Mouse (Mus musculus): ENCODE measurements at regions not wholly inside any gene's neighbourhood (a gene's known extent, or its start where the extent isn't known, plus 50 kb on each side); places are given as distances from the start of the nearest gene placed in this dataset.

GRCm38 (mm10) chr13:102255401-102256371, 437.7 kb upstream of the Cd180 start:
- no peaks in the 10 kb centered on the region for H3K36me3 ChIP-seq (ENCODE audit: control insufficient read depth, insufficient read depth, low read length)
- 80% methylated on average over 7 of the region's 7 CpGs for WGBS
- no peaks in the 10 kb centered on the region for H3K4me1 ChIP-seq (ENCODE audit: control insufficient read depth, insufficient read depth, low read length)
- H3K9ac ChIP-seq (ENCODE audit: low read depth, low read length) = no peak overlapping the region
- no peak overlapping the region for H3K27ac ChIP-seq (replicated peaks; ENCODE audit: insufficient read depth, low read depth, low read length)
- H3K27me3 ChIP-seq (ENCODE audit: control insufficient read depth, insufficient read depth, low read length) = no peaks in the 10 kb centered on the region
- H3K79me2 ChIP-seq (ENCODE audit: control insufficient read depth, insufficient read depth, low read length) = no peaks in the 10 kb centered on the region
- no peak for DNase-seq (ENCODE audit: extremely low read depth, low read depth, low spot score)
- TF ChIP-seq POLR2A (IDR thresholded peaks at IDR 0.05; ENCODE audit: extremely low read depth, insufficient read depth, low read length) = no peak
- TF ChIP-seq CTCF (IDR thresholded peaks at IDR 0.05; ENCODE audit: low read depth, low read length) = no peak
- H3K4me3 ChIP-seq (ENCODE audit: insufficient read depth, low read depth, low read length) = no peak overlapping the region

GRCm38 (mm10) chr13:102258207-102258606, 435.2 kb upstream of the Cd180 start:
- H3K36me3 ChIP-seq (ENCODE audit: control insufficient read depth, insufficient read depth, low read length) = no peaks in the 10 kb centered on the region
- H3K9ac ChIP-seq (ENCODE audit: low read depth, low read length) = no peak overlapping the region
- H3K4me1 ChIP-seq (ENCODE audit: control insufficient read depth, insufficient read depth, low read length) = no peaks in the 10 kb centered on the region
- TF ChIP-seq CTCF (IDR thresholded peaks at IDR 0.05; ENCODE audit: low read depth, low read length) (no peak), POLR2A (IDR thresholded peaks at IDR 0.05; ENCODE audit: extremely low read depth, insufficient read depth, low read length) (no peak)
- WGBS = 96% methylated on average over 8 of the region's 8 CpGs
- H3K79me2 ChIP-seq (ENCODE audit: control insufficient read depth, insufficient read depth, low read length) = no peaks in the 10 kb centered on the region
- H3K4me3 ChIP-seq (ENCODE audit: insufficient read depth, low read depth, low read length) = no peak overlapping the region
- no peaks in the 10 kb centered on the region for H3K27me3 ChIP-seq (ENCODE audit: control insufficient read depth, insufficient read depth, low read length)
- H3K27ac ChIP-seq (replicated peaks; ENCODE audit: insufficient read depth, low read depth, low read length) = no peak overlapping the region
- no peak for DNase-seq (ENCODE audit: extremely low read depth, low read depth, low spot score)

DNA sequence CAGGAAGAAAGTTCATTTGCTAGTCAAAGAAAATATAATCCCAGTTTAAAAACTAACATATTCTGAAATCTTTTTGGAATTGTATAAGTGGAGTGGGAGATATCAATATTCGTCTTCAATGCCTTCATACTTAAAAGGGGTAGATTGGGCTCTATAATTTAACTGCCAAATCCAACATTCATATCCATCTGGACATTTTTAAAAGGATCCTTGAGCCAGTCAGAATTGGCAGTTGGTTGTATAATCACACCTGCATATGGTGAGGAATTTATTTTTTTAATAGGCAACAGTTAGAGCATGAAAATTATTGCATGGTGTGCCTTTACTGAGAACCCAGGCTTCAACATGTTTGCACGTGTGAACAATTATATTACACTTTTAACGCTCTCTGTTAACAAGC, 419.5 kb upstream of the Cd180 start:
- Histone ChIP-seq H3K9ac (ENCODE audit: low read depth, low read length) (no peak overlapping the region), H3K36me3 (ENCODE audit: control insufficient read depth, insufficient read depth, low read length) (no peaks in the 10 kb centered on the region), H3K79me2 (ENCODE audit: control insufficient read depth, insufficient read depth, low read length) (no peaks in the 10 kb centered on the region), H3K4me1 (ENCODE audit: control insufficient read depth, insufficient read depth, low read length) (no peaks in the 10 kb centered on the region), H3K4me3 (ENCODE audit: insufficient read depth, low read depth, low read length) (no peak overlapping the region), H3K27me3 (ENCODE audit: control insufficient read depth, insufficient read depth, low read length) (no peaks in the 10 kb centered on the region), H3K27ac (replicated peaks; ENCODE audit: insufficient read depth, low read depth, low read length) (no peak overlapping the region)
- TF ChIP-seq POLR2A (IDR thresholded peaks at IDR 0.05; ENCODE audit: extremely low read depth, insufficient read depth, low read length) (no peak), CTCF (IDR thresholded peaks at IDR 0.05; ENCODE audit: low read depth, low read length) (no peak)
- WGBS = 95% methylated on average over 3 of the region's 3 CpGs
- DNase-seq (ENCODE audit: extremely low read depth, low read depth, low spot score) = no peak

- Histone ChIP-seq H3K9ac (ENCODE audit: low read depth, low read length) (no peak overlapping the region), H3K36me3 (ENCODE audit: control insufficient read depth, insufficient read depth, low read length) (no peaks in the 10 kb centered on the region), H3K4me3 (ENCODE audit: insufficient read depth, low read depth, low read length) (no peak overlapping the region), H3K4me1 (ENCODE audit: control insufficient read depth, insufficient read depth, low read length) (no peaks in the 10 kb centered on the region), H3K27ac (replicated peaks; ENCODE audit: insufficient read depth, low read depth, low read length) (no peak overlapping the region), H3K27me3 (ENCODE audit: control insufficient read depth, insufficient read depth, low read length) (no peaks in the 10 kb centered on the region), H3K79me2 (ENCODE audit: control insufficient read depth, insufficient read depth, low read length) (no peaks in the 10 kb centered on the region)
- 85% methylated on average over 2 of the region's 2 CpGs for WGBS
- no peak for DNase-seq (ENCODE audit: extremely low read depth, low read depth, low spot score)
- TF ChIP-seq CTCF (IDR thresholded peaks at IDR 0.05; ENCODE audit: low read depth, low read length) (no peak), POLR2A (IDR thresholded peaks at IDR 0.05; ENCODE audit: extremely low read depth, insufficient read depth, low read length) (no peak)
These were observed 418.1 kb upstream of the Cd180 start for GRCm38 (mm10) chr13:102275296-102275695.

GRCm38 (mm10) chr13:102276885-102277284, 416.5 kb upstream of the Cd180 start:
- TF ChIP-seq CTCF (IDR thresholded peaks at IDR 0.05; ENCODE audit: low read depth, low read length) = no peak
- no peak for TF ChIP-seq POLR2A (IDR thresholded peaks at IDR 0.05; ENCODE audit: extremely low read depth, insufficient read depth, low read length)
- no peaks in the 10 kb centered on the region for H3K4me1 ChIP-seq (ENCODE audit: control insufficient read depth, insufficient read depth, low read length)

GRCm38 (mm10) chr13:102280198-102280597, 413.2 kb upstream of the Cd180 start:
- no peaks in the 10 kb centered on the region for H3K36me3 ChIP-seq (ENCODE audit: control insufficient read depth, insufficient read depth, low read length)
- H3K27ac ChIP-seq (replicated peaks; ENCODE audit: insufficient read depth, low read depth, low read length) = no peak overlapping the region
- WGBS = 95% methylated on average over 3 of the region's 3 CpGs
- no peak for DNase-seq (ENCODE audit: extremely low read depth, low read depth, low spot score)
- no peaks in the 10 kb centered on the region for H3K27me3 ChIP-seq (ENCODE audit: control insufficient read depth, insufficient read depth, low read length)
- H3K4me3 ChIP-seq (ENCODE audit: insufficient read depth, low read depth, low read length) = no peak overlapping the region
- no peak overlapping the region for H3K9ac ChIP-seq (ENCODE audit: low read depth, low read length)
- TF ChIP-seq POLR2A (IDR thresholded peaks at IDR 0.05; ENCODE audit: extremely low read depth, insufficient read depth, low read length) (no peak), CTCF (IDR thresholded peaks at IDR 0.05; ENCODE audit: low read depth, low read length) (no peak)
- H3K79me2 ChIP-seq (ENCODE audit: control insufficient read depth, insufficient read depth, low read length) = no peaks in the 10 kb centered on the region
- H3K4me1 ChIP-seq (ENCODE audit: control insufficient read depth, insufficient read depth, low read length) = no peaks in the 10 kb centered on the region

More at GRCm38 (mm10) chr13:102276885-102277284, 416.5 kb upstream of the Cd180 start:
- H3K79me2 ChIP-seq (ENCODE audit: control insufficient read depth, insufficient read depth, low read length) = no peaks in the 10 kb centered on the region
- DNase-seq (ENCODE audit: extremely low read depth, low read depth, low spot score) = no peak
- H3K4me3 ChIP-seq (ENCODE audit: insufficient read depth, low read depth, low read length) = no peak overlapping the region
- H3K36me3 ChIP-seq (ENCODE audit: control insufficient read depth, insufficient read depth, low read length) = no peaks in the 10 kb centered on the region
- no peaks in the 10 kb centered on the region for H3K27me3 ChIP-seq (ENCODE audit: control insufficient read depth, insufficient read depth, low read length)
- H3K9ac ChIP-seq (ENCODE audit: low read depth, low read length) = no peak overlapping the region
- H3K27ac ChIP-seq (replicated peaks; ENCODE audit: insufficient read depth, low read depth, low read length) = no peak overlapping the region

Data from liver, adult 2 months (tissue).